Mouse (Mus musculus) neural tube, embryonic 11.5 days (tissue): ENCODE measurements at regions not wholly inside any gene's neighbourhood (a gene's known extent, or its start where the extent isn't known, plus 50 kb on each side); places are given as distances from the start of the nearest gene placed in this dataset.
A peak's percentile ranks its signal among the peaks of the same experiment; 100 is the strongest.

Experiments used
- ATAC-seq: fragments of 200-750 bp; cut with Nextera tagmentation; 2 replicates; pipeline ENCODE4 v1.8.0; 2017; ENCODE audit warnings: moderate number of reproducible peaks, mild to moderate bottlenecking, moderate TSS enrichment, moderate library complexity; ENCODE audit not compliant: insufficient read depth, low FRiP score, low TSS enrichment
- DNase-seq: peaks from one replicate; pipeline ENCODE4 v3.0.0-alpha.2; 2015; ENCODE audit warnings: low spot score
- H3K27ac ChIP-seq: fragments of 300-500 bp; sonication (generic); 2 replicates; pipeline ENCODE4 v1.5.1; 2014; ENCODE audit warnings: low read depth, mild to moderate bottlenecking, low read length
- H3K27me3 ChIP-seq: fragments of 300-500 bp; sonication (generic); 2 replicates; pipeline ENCODE4 v1.6.1; 2014; ENCODE audit warnings: mild to moderate bottlenecking, low read length, mixed read lengths; ENCODE audit not compliant: control insufficient read depth, insufficient read depth
- H3K36me3 ChIP-seq: fragments of 300-500 bp; sonication (generic); 2 replicates; pipeline ENCODE4 v1.6.1; 2014; ENCODE audit warnings: mild to moderate bottlenecking, low read length, moderate library complexity, mixed read lengths; ENCODE audit not compliant: control insufficient read depth, insufficient read depth
- H3K4me1 ChIP-seq: fragments of 300-500 bp; sonication (generic); 2 replicates; pipeline ENCODE4 v1.6.1; 2014; ENCODE audit warnings: low read length, mixed read lengths; ENCODE audit not compliant: control insufficient read depth, insufficient read depth
- H3K4me2 ChIP-seq: fragments of 300-500 bp; sonication (generic); 2 replicates; pipeline ENCODE4 v1.6.1; 2014; ENCODE audit warnings: low read depth, mild to moderate bottlenecking, moderate library complexity
- H3K4me3 ChIP-seq: fragments of 300-500 bp; sonication (generic); 2 replicates; pipeline ENCODE4 v1.5.1; 2014; ENCODE audit warnings: low read depth, low read length
- H3K9ac ChIP-seq: fragments of 300-500 bp; sonication (generic); 2 replicates; pipeline ENCODE4 v1.6.1; 2014; ENCODE audit warnings: mild to moderate bottlenecking, low read length
- H3K9me3 ChIP-seq: fragments of 300-500 bp; sonication (generic); 2 replicates; pipeline ENCODE4 v1.6.1; 2016; ENCODE audit warnings: low read length; ENCODE audit not compliant: control insufficient read depth
- WGBS: fragments of 180-500 bp; shearing (Covaris S2); extraction: QIAGEN DNeasy Blood & Tissue Kit; methylation state at CpG from one replicate; pipeline ENCODE4 v1.1.7; 2014; 5-methylcytosine and 5-hydroxymethylcytosine counted together

DNA sequence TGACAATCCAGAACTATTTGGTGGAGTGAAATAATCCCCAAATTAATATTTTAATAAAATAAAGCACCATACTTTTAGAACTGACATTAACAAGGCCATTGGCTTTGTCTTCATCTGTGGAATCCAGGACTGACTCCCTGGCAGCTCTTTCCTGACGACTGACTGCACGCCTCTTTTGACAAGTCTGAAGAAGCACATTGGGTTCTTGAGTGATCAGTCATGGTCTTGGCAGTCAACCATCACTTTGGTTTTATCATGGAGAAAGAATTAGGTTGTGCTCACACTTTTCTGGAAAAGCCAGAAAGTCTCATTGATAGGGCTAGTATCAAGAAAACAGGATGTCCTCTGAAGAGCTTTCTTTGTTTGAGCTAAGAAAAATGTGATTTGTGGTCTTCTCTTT lies 399.8 kb upstream of the Jag1 start:
- no peaks in the 10 kb centered on the region for H3K4me1 ChIP-seq
- no peaks in the 10 kb centered on the region for H3K9me3 ChIP-seq
- 69% methylated on average over 2 of the region's 2 CpGs for WGBS
- DNase-seq (no peak), ATAC-seq (no peak)
- H3K4me3 ChIP-seq = no peak overlapping the region
- H3K27ac ChIP-seq = no peak overlapping the region
- no peaks in the 10 kb centered on the region for H3K36me3 ChIP-seq
- H3K9ac ChIP-seq = no peak overlapping the region
- H3K4me2 ChIP-seq = no peak overlapping the region
- no peaks in the 10 kb centered on the region for H3K27me3 ChIP-seq

DNA sequence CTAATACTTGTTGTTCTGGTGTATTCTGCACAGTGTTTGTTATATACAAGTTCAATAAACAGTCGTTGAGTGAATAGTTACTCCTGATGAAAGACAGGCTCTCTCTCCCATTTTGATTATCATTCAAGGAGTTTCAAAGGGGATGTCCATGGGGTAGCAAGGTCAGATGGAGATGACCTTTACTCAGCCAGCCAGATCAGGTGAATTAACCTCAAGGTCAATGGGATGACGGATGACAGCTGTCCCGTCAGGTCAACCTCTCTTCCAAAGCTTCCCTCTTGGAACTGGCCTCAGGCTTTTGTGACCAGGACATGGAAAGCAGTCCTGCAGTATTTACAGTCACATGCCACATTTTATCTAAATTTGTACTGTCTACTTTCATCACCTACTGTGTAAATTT lies 398.6 kb upstream of the Jag1 start:
- Histone ChIP-seq H3K27me3 (no peaks in the 10 kb centered on the region), H3K9ac (no peak overlapping the region), H3K36me3 (no peaks in the 10 kb centered on the region), H3K4me1 (no peaks in the 10 kb centered on the region), H3K9me3 (no peaks in the 10 kb centered on the region), H3K27ac (no peak overlapping the region), H3K4me2 (no peak overlapping the region), H3K4me3 (no peak overlapping the region)
- DNase-seq (no peak), ATAC-seq (no peak; the same call in 1 of the 2 replicates)
- 51% methylated on average over 3 of the region's 3 CpGs for WGBS

DNA sequence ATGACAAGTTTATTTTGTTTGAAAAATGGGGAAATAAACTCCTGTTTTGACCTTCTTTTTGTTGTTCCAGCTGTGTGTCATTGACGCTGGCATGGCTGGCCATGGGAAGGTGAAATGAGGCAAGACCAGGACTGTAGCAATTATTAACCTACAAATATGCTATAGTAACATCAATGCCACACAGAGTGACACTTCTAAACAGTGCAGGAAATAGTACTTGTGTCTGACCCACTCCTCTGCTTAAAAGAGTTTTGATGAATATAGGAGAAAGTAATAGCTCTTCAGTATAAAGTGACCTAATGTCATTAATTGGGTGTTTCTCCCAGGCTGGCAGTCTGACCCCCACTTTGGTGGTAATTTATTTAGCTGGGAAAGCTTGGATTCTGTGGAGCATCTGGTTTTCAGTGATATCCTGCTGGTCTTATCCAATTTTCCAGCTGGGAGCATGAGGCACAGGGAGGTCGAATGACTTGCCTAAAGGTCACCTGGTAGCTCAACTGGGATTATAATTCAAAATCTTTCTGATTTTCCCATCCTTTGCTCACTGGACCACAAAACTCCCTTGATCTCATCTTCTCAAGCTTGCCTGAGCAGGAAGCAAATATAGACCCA lies 397.6 kb upstream of the Jag1 start:
- no peak for ATAC-seq
- peak; percentile 19 for DNase-seq
- Histone ChIP-seq H3K4me2 (no peak overlapping the region), H3K36me3 (no peaks in the 10 kb centered on the region), H3K4me1 (no peaks in the 10 kb centered on the region), H3K4me3 (no peak overlapping the region), H3K27ac (no peak overlapping the region), H3K9ac (no peak overlapping the region), H3K27me3 (no peaks in the 10 kb centered on the region), H3K9me3 (no peaks in the 10 kb centered on the region)
- WGBS = 31% methylated on average over 2 of the region's 2 CpGs

DNA sequence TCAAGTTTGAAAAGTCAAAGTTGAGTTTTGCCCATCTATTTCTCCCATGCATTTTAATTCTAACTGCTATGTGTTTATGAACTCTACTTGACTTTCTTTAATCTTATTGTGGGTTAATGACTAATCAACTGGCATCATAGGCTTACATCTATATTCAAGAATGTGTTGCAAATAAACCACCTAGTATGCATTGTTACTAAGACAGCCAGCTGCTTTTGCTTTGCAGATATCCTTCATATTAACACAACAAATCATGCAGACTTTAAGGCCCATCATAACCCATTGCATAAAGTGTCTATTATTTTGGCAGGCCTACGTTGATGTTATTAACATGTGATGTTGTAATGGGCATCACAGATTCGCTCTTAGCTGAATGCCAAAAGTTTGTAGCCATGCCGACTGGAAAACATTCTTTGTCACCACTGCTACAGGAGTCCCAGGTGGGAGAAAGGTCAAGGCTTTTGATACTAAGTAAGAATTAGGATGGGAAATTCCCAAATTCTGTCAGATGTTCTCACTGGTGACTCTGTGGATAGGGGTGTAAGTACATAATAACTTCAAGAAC lies 394.3 kb upstream of the Jag1 start:
- Histone ChIP-seq H3K4me1 (no peaks in the 10 kb centered on the region), H3K27ac (no peak overlapping the region), H3K36me3 (no peaks in the 10 kb centered on the region), H3K9ac (no peak overlapping the region), H3K9me3 (no peaks in the 10 kb centered on the region; the same call in 1 of the 2 replicates), H3K4me3 (no peak overlapping the region), H3K4me2 (no peak overlapping the region), H3K27me3 (no peaks in the 10 kb centered on the region)
- DNase-seq (no peak), ATAC-seq (no peak)
- 85% methylated on average over 3 of the region's 3 CpGs for WGBS

- no peak overlapping the region for H3K4me2 ChIP-seq
- 87% methylated on average over 1 of the region's 1 CpGs for WGBS
- no peak overlapping the region for H3K9ac ChIP-seq
- no peaks in the 10 kb centered on the region for H3K27me3 ChIP-seq
- H3K4me1 ChIP-seq = no peaks in the 10 kb centered on the region
- DNase-seq (no peak), ATAC-seq (no peak)
- no peak overlapping the region for H3K4me3 ChIP-seq
- no peaks in the 10 kb centered on the region for H3K36me3 ChIP-seq
- no peaks in the 10 kb centered on the region for H3K9me3 ChIP-seq
- H3K27ac ChIP-seq = no peak overlapping the region
These were observed 384.8 kb upstream of the Jag1 start for GRCm38 (mm10) chr2:137501236-137501635.

DNA sequence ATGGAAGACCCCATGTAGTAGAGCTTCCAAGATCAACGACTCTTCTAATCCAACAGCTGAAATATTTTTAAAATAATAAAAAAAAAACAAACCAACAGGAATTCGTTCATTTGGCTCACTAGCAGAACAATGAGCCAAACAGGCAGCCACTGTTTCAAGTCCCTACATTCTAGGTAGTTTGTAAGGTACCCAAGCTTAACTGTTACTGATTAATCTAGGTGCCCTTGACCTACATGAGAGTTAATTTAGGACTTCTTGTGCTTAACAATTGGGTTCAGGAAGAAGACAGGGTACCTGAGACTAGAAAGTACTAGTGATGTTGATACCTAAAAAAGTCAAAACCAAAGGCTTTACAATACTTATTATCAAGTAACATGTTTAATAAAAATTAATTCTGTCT lies 381.2 kb upstream of the Jag1 start:
- Histone ChIP-seq H3K36me3 (no peaks in the 10 kb centered on the region), H3K9me3 (no peaks in the 10 kb centered on the region), H3K4me3 (no peak overlapping the region), H3K27ac (no peak overlapping the region), H3K4me1 (no peaks in the 10 kb centered on the region), H3K4me2 (no peak overlapping the region), H3K9ac (no peak overlapping the region), H3K27me3 (no peaks in the 10 kb centered on the region)
- no peak for DNase-seq
- 84% methylated on average over 2 of the region's 2 CpGs for WGBS
- ATAC-seq = no peak

DNA sequence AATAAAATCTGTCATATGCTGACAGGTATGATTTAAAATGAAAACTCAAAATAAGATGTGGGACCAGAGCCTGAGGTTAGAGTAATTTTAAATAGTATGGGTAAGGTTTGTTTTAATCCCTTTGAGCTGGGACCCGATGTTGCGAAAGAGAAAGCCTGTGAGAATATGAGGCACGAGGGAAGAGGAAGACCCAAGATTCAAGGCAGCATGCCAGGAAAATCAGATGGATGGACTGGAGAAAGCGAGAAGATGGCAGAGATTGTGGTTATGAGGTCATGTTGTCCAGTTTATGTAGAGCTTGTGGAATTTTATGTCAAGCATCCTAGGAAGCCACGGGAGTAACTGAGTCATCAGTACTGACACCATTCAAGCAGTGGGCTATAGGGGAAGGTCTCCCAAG lies 377.2 kb upstream of the Jag1 start:
- Histone ChIP-seq H3K4me3 (no peak overlapping the region), H3K36me3 (no peaks in the 10 kb centered on the region), H3K4me2 (no peak overlapping the region), H3K9me3 (no peaks in the 10 kb centered on the region), H3K9ac (no peak overlapping the region), H3K27me3 (no peaks in the 10 kb centered on the region), H3K4me1 (no peaks in the 10 kb centered on the region), H3K27ac (no peak overlapping the region)
- DNase-seq (no peak), ATAC-seq (no peak)
- WGBS = 92% methylated on average over 5 of the region's 5 CpGs

DNA sequence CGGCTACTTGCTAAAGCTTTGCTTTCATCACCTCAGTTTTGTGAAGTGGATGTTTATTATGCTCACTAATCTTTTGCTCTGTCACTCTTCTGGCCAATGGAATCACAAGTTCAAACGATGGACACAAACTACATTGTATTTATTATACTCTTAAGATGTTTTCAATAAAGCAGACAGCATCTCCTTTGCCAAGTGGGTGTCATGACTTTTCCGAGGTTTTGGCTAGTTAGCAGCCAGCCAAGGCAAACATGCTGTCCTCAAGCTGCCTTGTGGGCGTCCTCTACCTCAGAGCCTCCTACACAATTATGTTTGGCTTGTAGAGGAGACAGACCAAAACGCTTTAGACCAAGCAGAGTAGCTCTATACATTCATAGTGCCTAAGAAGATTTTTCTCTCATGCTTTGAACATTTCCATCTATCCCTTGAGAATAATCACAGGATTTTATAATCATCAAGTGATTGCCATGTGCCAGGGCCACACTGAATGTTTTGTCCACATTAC lies 372.8 kb upstream of the Jag1 start:
- Histone ChIP-seq H3K9me3 (no peaks in the 10 kb centered on the region), H3K4me1 (no peaks in the 10 kb centered on the region), H3K36me3 (no peaks in the 10 kb centered on the region), H3K27ac (no peak overlapping the region), H3K4me3 (no peak overlapping the region), H3K9ac (no peak overlapping the region), H3K27me3 (no peaks in the 10 kb centered on the region), H3K4me2 (no peak overlapping the region)
- no peak for DNase-seq
- ATAC-seq = no peak
- WGBS = 61% methylated on average over 5 of the region's 5 CpGs

GRCm38 (mm10) chr2:137468769-137469168 lies 352.3 kb upstream of the Jag1 start:
- ATAC-seq (0 out of 2 replicates have a peak, but pooled peaks have one; percentile 70), DNase-seq (no peak)
- no peak overlapping the region for H3K4me2 ChIP-seq
- no peaks in the 10 kb centered on the region for H3K9me3 ChIP-seq
- H3K27ac ChIP-seq = no peak overlapping the region
- no peaks in the 10 kb centered on the region for H3K4me1 ChIP-seq
- H3K4me3 ChIP-seq = no peak overlapping the region
- WGBS = 7% methylated on average over 1 of the region's 1 CpGs
- no peaks in the 10 kb centered on the region for H3K36me3 ChIP-seq
- H3K27me3 ChIP-seq = no peaks in the 10 kb centered on the region
- no peak overlapping the region for H3K9ac ChIP-seq
